Mouse (Mus musculus) thymus, adult 2 months (tissue): ENCODE measurements around the gene Bbs9. TPM values are rescaled to one million over a fixed set of nuclear protein-coding genes. Genes with fewer than 3 reads are reported as not detected.
"Not testable (repeated sequence)": the region's sequence is repeated elsewhere in the genome, so short reads cannot be mapped to it uniquely, and the experiment has no call there.

Source experiments
- DNase-seq: peaks from one replicate; pipeline ENCODE4 v3.0.0; 2021
- H3K27ac ChIP-seq: fragments of 200-500 bp; 2 replicates; pipeline ENCODE4 v1.5.1; 2012; ENCODE audit warnings: low read length, control low read depth; ENCODE audit not compliant: control insufficient read depth, insufficient read depth
- H3K27me3 ChIP-seq: fragments of 200-500 bp; 2 replicates; pipeline ENCODE4 v1.6.1; 2012; ENCODE audit warnings: mild to moderate bottlenecking, low read length, moderate library complexity, mixed read lengths; ENCODE audit not compliant: control insufficient read depth, insufficient read depth
- H3K36me3 ChIP-seq: fragments of 200-500 bp; 2 replicates; pipeline ENCODE4 v1.6.1; 2012; ENCODE audit warnings: mild to moderate bottlenecking, low read length, moderate library complexity; ENCODE audit not compliant: control insufficient read depth, insufficient read depth
- H3K4me1 ChIP-seq: fragments of 200-500 bp; replicated peaks from 2 replicates; pipeline ENCODE4 v1.6.1; 2012; ENCODE audit warnings: low read length; ENCODE audit not compliant: control insufficient read depth, insufficient read depth
- H3K4me3 ChIP-seq: fragments of 200-500 bp; 2 replicates; pipeline ENCODE4 v1.5.1; 2012; ENCODE audit warnings: mild to moderate bottlenecking, low read length, control low read depth, moderate library complexity; ENCODE audit not compliant: control insufficient read depth, insufficient read depth
- CTCF ChIP-seq: fragments of 200-500 bp; IDR thresholded peaks from 2 replicates; pipeline ENCODE4 v1.5.1; 2012; ENCODE audit warnings: mild to moderate bottlenecking, control low read depth, low read length, moderate library complexity, borderline replicate concordance; ENCODE audit not compliant: control insufficient read depth, poor library complexity, insufficient read depth; ENCODE audit errors: extremely low read depth
- POLR2A ChIP-seq: fragments of 200-500 bp; IDR thresholded peaks from 2 replicates; pipeline ENCODE4 v1.6.1; 2012; ENCODE audit warnings: mild to moderate bottlenecking, low read length, control low read depth, moderate library complexity; ENCODE audit not compliant: control insufficient read depth, poor library complexity, insufficient read depth; ENCODE audit errors: extremely low read depth
- WGBS: fragments of 180-500 bp; shearing (Covaris S2); methylation state at CpG from one replicate; pipeline ENCODE4 v1.1.7; 2018; 5-methylcytosine and 5-hydroxymethylcytosine counted together
- polyA plus RNA-seq: library from polyadenylated mRNA; depleted of rRNA; stranded (reverse); fragments of >200 nt; gene quantifications from 2 replicates; pipeline ENCODE4 v1.2.3, GENCODE M21; 2012

Bbs9 gene
- polyA plus RNA-seq, 1 experiment = 21.4 TPM

DNA sequence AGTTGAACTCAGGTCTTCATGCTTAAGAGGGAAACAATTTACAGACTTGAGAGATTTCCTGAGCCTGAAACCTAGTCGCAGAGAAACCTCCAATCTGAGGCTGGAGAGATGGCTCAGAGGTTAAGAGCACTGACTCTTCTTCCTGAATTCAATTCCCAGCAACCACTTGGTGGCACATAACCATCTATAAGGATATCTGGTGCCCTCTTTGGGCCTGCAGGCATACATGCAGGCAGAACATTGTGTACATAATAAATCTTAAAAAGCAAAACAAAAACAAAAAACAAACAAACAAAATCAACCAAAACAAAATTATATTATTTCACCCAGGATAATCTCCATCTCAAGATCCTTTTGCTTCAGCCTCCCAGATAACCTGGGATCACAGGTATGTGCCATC, 36.7 kb upstream of the Bbs9 start:
- 89% methylated on average over 1 of the region's 1 CpGs for WGBS
- no peak for DNase-seq
- Histone ChIP-seq H3K4me1 (no peaks in the 10 kb centered on the region), H3K27ac (no peak overlapping the region), H3K36me3 (0 out of 2 replicates have a peak, but pooled peaks cover 5% of the 10 kb centered on the region), H3K4me3 (no peak overlapping the region), H3K27me3 (no peaks in the 10 kb centered on the region)
- TF ChIP-seq POLR2A (no peak), CTCF (no peak)

GRCm38 (mm10) chr9:22443157-22443556, 32.4 kb upstream of the Bbs9 start:
- Histone ChIP-seq H3K27me3 (no peaks in the 10 kb centered on the region), H3K4me3 (no peak overlapping the region), H3K27ac (no peak overlapping the region), H3K36me3 (peaks cover 17% of the 10 kb centered on the region), H3K4me1 (no peaks in the 10 kb centered on the region)
- TF ChIP-seq CTCF (no peak), POLR2A (no peak)
- 95% methylated on average over 10 of the region's 10 CpGs for WGBS
- no peak for DNase-seq

- no peaks in the 10 kb centered on the region for H3K4me1 ChIP-seq
- H3K27ac ChIP-seq = no peak overlapping the region
- TF ChIP-seq CTCF (no peak), POLR2A (no peak)
- no peak for DNase-seq
- no peak overlapping the region for H3K4me3 ChIP-seq
- 100% methylated on average over 1 of the region's 1 CpGs for WGBS
- peaks cover 36% of the 10 kb centered on the region for H3K36me3 ChIP-seq
- no peaks in the 10 kb centered on the region for H3K27me3 ChIP-seq
Measured at GRCm38 (mm10) chr9:22445123-22445522, 30.4 kb upstream of the Bbs9 start.

DNA sequence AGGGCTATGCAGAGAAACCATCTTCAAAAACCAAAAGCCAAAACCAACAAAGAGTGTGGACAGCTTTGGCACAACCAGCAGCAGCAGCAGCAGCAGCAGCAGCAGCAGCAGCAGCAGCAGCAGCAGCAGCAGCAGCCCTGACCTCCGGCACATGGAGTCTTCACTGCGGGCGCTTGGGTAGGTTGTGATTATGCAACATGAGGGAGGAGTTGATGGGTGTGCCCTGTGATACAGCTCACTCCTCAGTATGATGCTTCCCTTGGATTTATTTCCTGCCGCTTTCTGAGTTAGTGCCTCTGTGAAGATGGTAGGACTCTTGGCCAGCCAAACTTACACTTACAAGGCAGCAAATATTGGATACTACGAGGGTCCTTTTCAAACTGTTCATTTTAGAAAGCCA, 28.3 kb upstream of the Bbs9 start:
- 93% methylated on average over 5 of the region's 5 CpGs for WGBS
- no peak for TF ChIP-seq CTCF
- no peak for TF ChIP-seq POLR2A
- Histone ChIP-seq H3K27me3 (no peaks in the 10 kb centered on the region), H3K36me3 (peaks cover 46% of the 10 kb centered on the region), H3K27ac (no peak overlapping the region), H3K4me3 (no peak overlapping the region), H3K4me1 (no peaks in the 10 kb centered on the region)
- no peak for DNase-seq

DNA sequence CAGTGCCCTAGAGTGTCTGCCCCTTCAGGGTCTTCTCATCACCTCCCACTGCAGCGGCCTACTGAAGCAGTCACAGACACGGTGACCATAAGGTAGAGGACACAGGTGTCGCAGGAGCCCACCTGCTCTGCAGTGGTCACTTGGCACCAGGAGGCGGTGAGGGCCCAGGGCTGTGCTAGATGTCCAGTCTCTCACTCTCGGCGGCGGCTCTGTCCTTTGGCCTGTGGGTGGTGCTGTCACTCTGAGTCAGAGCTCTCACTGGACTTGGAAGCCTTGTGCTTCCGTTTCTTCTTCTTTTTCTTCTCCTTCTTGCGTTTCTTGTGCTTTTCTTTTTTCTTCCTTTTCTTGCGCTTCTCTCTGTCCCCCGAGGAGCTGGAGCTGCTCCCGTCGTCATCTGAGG, 27.1 kb upstream of the Bbs9 start:
- Histone ChIP-seq H3K36me3 (peaks cover 57% of the 10 kb centered on the region), H3K4me1 (no peaks in the 10 kb centered on the region), H3K27me3 (no peaks in the 10 kb centered on the region), H3K4me3 (no peak overlapping the region), H3K27ac (no peak overlapping the region)
- no peak for TF ChIP-seq CTCF
- DNase-seq = no peak
- WGBS = 96% methylated on average over 13 of the region's 13 CpGs

GRCm38 (mm10) chr9:22449209-22449608, 26.3 kb upstream of the Bbs9 start:
- no peak overlapping the region for H3K4me3 ChIP-seq
- 96% methylated on average over 6 of the region's 6 CpGs for WGBS
- TF ChIP-seq POLR2A = no peak
- TF ChIP-seq CTCF = no peak
- H3K36me3 ChIP-seq = peaks cover 62% of the 10 kb centered on the region
- no peak for DNase-seq
- H3K27me3 ChIP-seq = no peaks in the 10 kb centered on the region
- H3K27ac ChIP-seq = no peak overlapping the region
- no peaks in the 10 kb centered on the region for H3K4me1 ChIP-seq

- Histone ChIP-seq H3K4me1 (no peaks in the 10 kb centered on the region), H3K27me3 (no peaks in the 10 kb centered on the region), H3K4me3 (no peak overlapping the region), H3K36me3 (peaks cover 82% of the 10 kb centered on the region), H3K27ac (no peak overlapping the region)
- 97% methylated on average over 10 of the region's 10 CpGs for WGBS
- no peak for DNase-seq
- TF ChIP-seq CTCF (no peak), POLR2A (no peak)
Measured at GRCm38 (mm10) chr9:22452697-22453096, 22.8 kb upstream of the Bbs9 start.

GRCm38 (mm10) chr9:22453501-22453924, 22.0 kb upstream of the Bbs9 start:
- no peaks in the 10 kb centered on the region for H3K4me1 ChIP-seq
- whole genome bisulfite sequencing = 97% methylated on average over 10 of the region's 10 CpGs
- no peak for DNase-seq
- no peak overlapping the region for H3K27ac ChIP-seq
- no peak for TF ChIP-seq CTCF
- H3K36me3 ChIP-seq = peaks cover 74% of the 10 kb centered on the region
- no peak overlapping the region for H3K4me3 ChIP-seq
- H3K27me3 ChIP-seq = no peaks in the 10 kb centered on the region

GRCm38 (mm10) chr9:22453990-22454389, 21.5 kb upstream of the Bbs9 start, which contains the start of gene Gm17545:
Gene Gm17545 (plus strand): TSS chr9:22454290.
- not testable (repeated sequence) for DNase-seq, H3K4me1 ChIP-seq, H3K27ac ChIP-seq, H3K27me3 ChIP-seq, H3K4me3 ChIP-seq
- WGBS = 96% methylated on average over 8 of the region's 8 CpGs
- peaks cover 72% of the 10 kb centered on the region for H3K36me3 ChIP-seq
